Mouse (Mus musculus) heart, postnatal 0 days (tissue): ENCODE measurements around the gene Ovol3. TPM values are rescaled to one million over a fixed set of nuclear protein-coding genes. Genes with fewer than 3 reads are reported as not detected.

Source experiments
- ATAC-seq: fragments of 200-750 bp; cut with Nextera tagmentation; 2 replicates; pipeline ENCODE4 v1.8.0; 2017; ENCODE audit warnings: low read depth, moderate number of reproducible peaks, moderate library complexity; ENCODE audit not compliant: insufficient read depth
- DNase-seq: peaks from one replicate; pipeline ENCODE4 v3.0.0-alpha.2; 2016; ENCODE audit warnings: low spot score
- H3K27ac ChIP-seq: fragments of 300-500 bp; sonication (generic); 2 replicates; pipeline ENCODE4 v1.5.1; 2014; ENCODE audit warnings: low read depth, mild to moderate bottlenecking
- H3K27me3 ChIP-seq: fragments of 300-500 bp; sonication (generic); 2 replicates; pipeline ENCODE4 v1.6.1; 2014; ENCODE audit warnings: low read length, mixed read lengths; ENCODE audit not compliant: control insufficient read depth, insufficient read depth
- H3K36me3 ChIP-seq: fragments of 300-500 bp; sonication (generic); replicated peaks from 2 replicates; pipeline ENCODE4 v1.6.1; 2014; ENCODE audit warnings: low read length, mixed read lengths; ENCODE audit not compliant: control insufficient read depth, insufficient read depth
- H3K4me1 ChIP-seq: fragments of 300-500 bp; sonication (generic); 2 replicates; pipeline ENCODE4 v1.6.1; 2014; ENCODE audit warnings: antibody characterized with exemption; ENCODE audit not compliant: control insufficient read depth, insufficient read depth
- H3K4me2 ChIP-seq: fragments of 300-500 bp; sonication (generic); 2 replicates; pipeline ENCODE4 v1.6.1; 2014; ENCODE audit warnings: low read depth, mild to moderate bottlenecking, low read length, moderate library complexity
- H3K4me3 ChIP-seq: fragments of 300-500 bp; sonication (generic); 2 replicates; pipeline ENCODE4 v1.5.1; 2014; ENCODE audit warnings: low read depth, low read length
- H3K9ac ChIP-seq: fragments of 300-500 bp; sonication (generic); replicated peaks from 2 replicates; pipeline ENCODE4 v1.6.1; 2014; ENCODE audit warnings: low read depth, low read length, mixed read lengths
- H3K9me3 ChIP-seq: fragments of 300-500 bp; sonication (generic); replicated peaks from 2 replicates; pipeline ENCODE4 v1.6.1; 2016; ENCODE audit warnings: low read length; ENCODE audit not compliant: control insufficient read depth
- CTCF ChIP-seq: IDR thresholded peaks from 2 replicates; pipeline ENCODE4 v1.5.1; 2016; ENCODE audit warnings: antibody characterized with exemption, control low read depth, low read depth
- EP300 ChIP-seq: IDR thresholded peaks from 2 replicates; pipeline ENCODE4 v1.6.1; 2016; ENCODE audit warnings: antibody characterized with exemption, low read depth
- WGBS: fragments of 180-500 bp; shearing (Covaris S2); extraction: QIAGEN DNeasy Blood & Tissue Kit; methylation state at CpG from one replicate; pipeline ENCODE4 v1.1.7; 2014; 5-methylcytosine and 5-hydroxymethylcytosine counted together
- polyA plus RNA-seq: library from polyadenylated mRNA; unstranded; fragments of >200 nt; fragmentation: Nextera tagmentation; extraction: Ambion mirVana; gene quantifications from 2 replicates; pipeline ENCODE4 v1.2.1, GENCODE M21; 2015
- total RNA-seq: library from RNA; depleted of rRNA; stranded (reverse); fragments of >200 nt; gene quantifications from 2 replicates; pipeline ENCODE4 v1.2.3, GENCODE M21; 2014; ENCODE audit warnings: low replicate concordance

Gene Ovol3
- total and polyA plus RNA-seq, 2 experiments from 2014 or later: not detected

DNA sequence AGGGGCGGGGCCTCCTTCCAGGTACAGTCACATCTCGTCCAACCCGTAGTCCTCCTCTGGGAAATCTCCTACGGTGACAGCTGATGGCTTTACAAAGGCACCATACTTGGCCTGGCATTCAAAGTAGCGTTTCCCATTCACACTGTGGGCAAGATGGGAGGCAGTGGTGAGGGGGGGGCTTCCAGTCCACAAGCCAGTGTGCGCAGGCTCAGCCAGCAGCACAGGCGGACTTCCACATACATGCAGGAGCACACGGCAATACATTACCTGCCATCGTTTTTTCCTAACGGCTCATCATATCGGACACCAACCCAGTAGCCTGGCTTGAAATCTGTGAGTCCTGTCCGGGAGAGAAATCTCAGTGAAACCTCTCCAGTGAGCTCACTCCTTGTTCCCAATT, 11.3 kb downstream of the Ovol3 start:
- no peak for TF ChIP-seq EP300
- no peak for TF ChIP-seq CTCF
- H3K36me3 ChIP-seq: peaks cover 29% of the 10 kb centered on the region
- DNase-seq: no peak

DNA sequence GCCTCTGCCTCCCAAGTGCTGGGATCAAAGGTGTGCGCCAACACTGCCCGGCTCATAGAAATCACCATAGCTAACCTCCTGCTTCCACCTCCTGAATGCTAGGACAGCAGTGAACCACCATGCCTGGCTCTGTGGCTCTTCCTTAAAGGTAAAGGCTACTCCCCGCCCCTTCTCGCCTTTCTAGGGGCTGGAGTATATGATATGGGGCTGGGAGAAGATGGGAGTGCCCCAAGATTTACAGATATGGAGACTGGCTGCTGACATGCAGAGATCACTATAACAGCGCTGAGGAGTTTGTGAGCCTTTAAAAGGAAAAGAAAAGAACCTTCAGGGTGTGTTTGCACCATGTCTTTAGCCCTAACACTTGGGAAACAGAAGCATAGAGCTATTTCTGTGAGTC, 13.3 kb downstream of the Ovol3 start:
- Histone ChIP-seq H3K4me2 (no peak overlapping the region), H3K4me3 (no peak overlapping the region), H3K27me3 (no peaks in the 10 kb centered on the region), H3K36me3 (peaks cover 29% of the 10 kb centered on the region), H3K9me3 (no peaks in the 10 kb centered on the region), H3K4me1 (0 out of 2 replicates have a peak, but pooled peaks cover 9% of the 10 kb centered on the region), H3K9ac (no peak overlapping the region), H3K27ac (no peak overlapping the region)
- DNase-seq (no peak), ATAC-seq (no peak)
- 89% methylated on average over 5 of the region's 5 CpGs for WGBS
- TF ChIP-seq EP300 (no peak), CTCF (no peak)

More for the DNA sequence above, 11.3 kb downstream of the Ovol3 start:
- no peaks in the 10 kb centered on the region for H3K9me3 ChIP-seq
- no peak for ATAC-seq
- H3K27me3 ChIP-seq: no peaks in the 10 kb centered on the region
- no peak overlapping the region for H3K4me2 ChIP-seq
- WGBS: 93% methylated on average over 12 of the region's 12 CpGs
- no peak overlapping the region for H3K27ac ChIP-seq
- H3K9ac ChIP-seq: no peak overlapping the region
- 0 out of 2 replicates have a peak, but pooled peaks cover 9% of the 10 kb centered on the region for H3K4me1 ChIP-seq
- no peak overlapping the region for H3K4me3 ChIP-seq

DNA sequence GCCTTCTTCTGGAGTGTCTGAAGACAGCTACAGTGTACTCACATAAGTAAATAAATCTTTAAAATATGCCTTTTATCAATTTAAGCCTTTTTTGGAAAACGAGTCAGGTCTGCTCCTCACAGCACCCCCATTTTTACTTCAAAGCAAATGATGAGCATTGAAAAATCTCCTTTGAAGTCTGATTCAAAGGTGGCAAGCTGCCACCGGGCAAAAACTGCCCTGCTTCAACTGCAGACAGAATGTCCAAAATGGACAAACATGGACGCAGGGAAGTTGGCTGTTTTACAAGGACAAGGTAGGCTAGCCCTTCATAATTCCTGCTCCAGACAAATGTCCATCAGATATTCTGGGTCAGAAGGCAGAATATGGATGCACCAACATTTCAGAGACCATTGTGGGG, 14.1 kb downstream of the Ovol3 start:
- Histone ChIP-seq H3K9ac (no peak overlapping the region), H3K4me3 (no peak overlapping the region), H3K4me2 (no peak overlapping the region), H3K27me3 (no peaks in the 10 kb centered on the region), H3K9me3 (no peaks in the 10 kb centered on the region), H3K4me1 (0 out of 2 replicates have a peak, but pooled peaks cover 9% of the 10 kb centered on the region), H3K27ac (no peak overlapping the region), H3K36me3 (peaks cover 21% of the 10 kb centered on the region)
- WGBS: 83% methylated on average over 3 of the region's 3 CpGs
- DNase-seq (no peak), ATAC-seq (no peak)
- no peak for TF ChIP-seq CTCF
- TF ChIP-seq EP300: no peak

DNA sequence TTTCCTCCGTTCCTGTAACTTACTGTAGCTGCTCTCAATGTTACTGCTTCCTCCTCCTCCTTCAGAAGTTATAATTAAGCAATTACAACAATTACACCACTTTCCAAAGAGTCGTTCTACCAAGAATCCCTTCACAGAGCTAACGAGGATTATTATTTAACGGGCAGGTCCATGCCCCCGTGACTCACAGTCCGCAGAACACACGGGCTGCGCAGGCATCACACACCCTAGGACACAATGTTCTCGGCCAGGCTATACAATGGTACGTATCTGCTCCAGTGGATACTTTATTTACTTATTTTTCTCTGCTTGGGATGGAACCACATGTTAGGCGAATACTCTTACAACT, 15.5 kb downstream of the Ovol3 start:
- peak; percentile 46 for DNase-seq
- Histone ChIP-seq H3K9ac (peak overlapping the region; percentile 72), H3K9me3 (no peaks in the 10 kb centered on the region), H3K4me3 (peak overlapping the region; percentile 54), H3K4me1 (0 out of 2 replicates have a peak, but pooled peaks cover 9% of the 10 kb centered on the region), H3K36me3 (peaks cover 12% of the 10 kb centered on the region), H3K4me2 (peak overlapping the region; percentile 94), H3K27me3 (no peaks in the 10 kb centered on the region), H3K27ac (peak overlapping the region; percentile 73)
- 20% methylated on average over 11 of the region's 11 CpGs for WGBS
- TF ChIP-seq CTCF: no peak
- TF ChIP-seq EP300: no peak
- ATAC-seq: peak; percentile 34; the same call in 1 of the 2 replicates

DNA sequence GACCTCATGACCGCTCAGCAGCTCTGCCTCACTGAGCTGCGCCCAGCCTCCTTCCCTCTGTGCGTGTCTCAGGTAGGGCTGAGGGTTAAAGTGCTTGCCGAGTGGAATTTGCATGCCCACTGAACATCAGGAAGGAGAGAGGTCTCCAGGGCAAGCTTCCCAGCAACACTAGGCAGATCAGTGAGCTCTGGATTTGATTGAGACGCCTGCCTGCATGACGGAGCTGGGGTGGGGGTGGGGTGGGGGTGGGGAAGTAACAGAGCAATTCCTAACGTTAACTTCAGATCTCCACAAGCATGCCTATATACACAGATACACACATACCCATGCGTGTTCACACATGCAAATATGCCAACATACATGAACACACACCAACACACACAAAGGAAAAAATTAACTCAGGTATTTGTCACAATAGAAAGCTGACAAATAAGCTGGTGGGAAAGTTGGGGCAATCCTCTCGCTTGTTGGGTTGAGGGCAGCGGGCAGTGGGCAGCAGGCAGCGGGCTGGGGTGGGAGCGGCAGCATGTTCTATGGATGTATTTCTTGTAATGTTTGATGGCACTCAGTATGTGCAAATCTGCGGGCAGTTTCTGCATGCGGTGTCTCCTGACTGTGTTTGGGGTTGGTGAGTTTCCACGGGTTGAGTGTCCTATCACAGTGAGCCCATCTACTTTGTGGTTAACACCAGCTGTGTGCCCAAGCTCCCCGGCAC, 16.1 kb downstream of the Ovol3 start:
- Histone ChIP-seq H3K4me2 (peak overlapping the region; percentile 94), H3K27ac (peak overlapping the region; percentile 73), H3K9ac (peak overlapping the region; percentile 72), H3K36me3 (peaks cover 10% of the 10 kb centered on the region), H3K27me3 (no peaks in the 10 kb centered on the region), H3K9me3 (no peaks in the 10 kb centered on the region), H3K4me1 (0 out of 2 replicates have a peak, but pooled peaks cover 9% of the 10 kb centered on the region), H3K4me3 (peak overlapping the region; percentile 54)
- no peak for TF ChIP-seq CTCF
- no peak for TF ChIP-seq EP300
- ATAC-seq (peak; percentile 67), DNase-seq (peak; percentile 65)
- WGBS: 2% methylated on average over 16 of the region's 16 CpGs

DNA sequence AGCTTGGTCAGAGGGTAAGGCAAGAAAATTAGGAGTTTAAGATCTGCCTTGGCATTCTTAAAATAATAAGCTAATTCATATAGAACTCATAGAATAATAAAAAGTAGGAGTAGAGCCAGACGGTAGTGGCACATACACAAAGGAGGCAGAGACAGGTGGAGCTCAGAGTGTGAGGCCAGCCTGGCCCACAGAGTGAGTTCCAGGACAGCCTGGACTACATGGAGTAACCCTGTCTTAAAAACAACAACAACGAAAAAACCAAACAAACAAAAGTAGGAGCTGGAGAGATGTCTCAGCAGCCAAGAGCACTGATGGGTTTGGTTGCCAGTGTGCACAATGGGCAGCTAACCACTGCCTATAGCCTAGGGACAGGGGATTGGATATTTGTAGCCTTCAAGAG, 18.2 kb downstream of the Ovol3 start:
- TF ChIP-seq CTCF: no peak
- TF ChIP-seq EP300: no peak
- no peak overlapping the region for H3K9ac ChIP-seq
- DNase-seq: no peak
- no peaks in the 10 kb centered on the region for H3K9me3 ChIP-seq
- no peak overlapping the region for H3K27ac ChIP-seq
- no peak overlapping the region for H3K4me2 ChIP-seq
- H3K4me1 ChIP-seq: 0 out of 2 replicates have a peak, but pooled peaks cover 9% of the 10 kb centered on the region
- no peak overlapping the region for H3K4me3 ChIP-seq
- ATAC-seq: no peak
- H3K36me3 ChIP-seq: no peaks in the 10 kb centered on the region
- 70% methylated on average over 2 of the region's 2 CpGs for WGBS
- no peaks in the 10 kb centered on the region for H3K27me3 ChIP-seq
